Mouse (Mus musculus): ENCODE results near the gene Pkn2.

GRCm38 (mm10) chr3:142924831-142925348 lies 43.1 kb upstream of the Pkn2 start:
- 0 out of 2 replicates have a peak, but pooled peaks have one; percentile 9 for TF ChIP-seq CTCF (IDR thresholded peaks at IDR 0.05; ENCODE audit: low read depth)
- no peak for TF ChIP-seq EP300 (IDR thresholded peaks at IDR 0.05; ENCODE audit: low read depth)
